Mouse (Mus musculus): ENCODE measurements around the gene Nfyc. TPM values are rescaled to one million over a fixed set of nuclear protein-coding genes. Genes with fewer than 3 reads are reported as not detected.

The Nfyc gene
- polyA plus RNA-seq (2015; fragmentation: Illumina TruSeq; extraction: RNeasy Lipid Tissue Mini Kit (QIAGEN cat#74804); ENCODE audit: insufficient read depth, low replicate concordance): 51.9 TPM

GRCm38 (mm10) chr4:120831472-120831871, at the start of gene Nfyc:
Gene Nfyc, minus strand, starts transcription at chr4:120831572.

GRCm38 (mm10) chr4:120854588-120855319, 23.4 kb upstream of the Nfyc start, which contains the start of gene Rims3:
Gene Rims3, plus strand, starts transcription at chr4:120854816.

GRCm38 (mm10) chr4:120747941-120748866, 83.2 kb downstream of the Nfyc start, which contains the start of gene Kcnq4:
Gene Kcnq4, minus strand, starts transcription at chr4:120748612.

Other genes starting within 250 kb of the Nfyc start
- not detected for gene Gm8439, start 242.8 kb downstream of the Nfyc start, polyA plus RNA-seq (2015; fragmentation: Illumina TruSeq; extraction: RNeasy Lipid Tissue Mini Kit (QIAGEN cat#74804); ENCODE audit: insufficient read depth, low replicate concordance)
- gene Cited4, start 165.0 kb downstream of the Nfyc start, polyA plus RNA-seq (2015; fragmentation: Illumina TruSeq; extraction: RNeasy Lipid Tissue Mini Kit (QIAGEN cat#74804); ENCODE audit: insufficient read depth, low replicate concordance): 0.32 TPM
- gene Kcnq4, start 83.0 kb downstream of the Nfyc start, polyA plus RNA-seq (2015; fragmentation: Illumina TruSeq; extraction: RNeasy Lipid Tissue Mini Kit (QIAGEN cat#74804); ENCODE audit: insufficient read depth, low replicate concordance): 0.12 TPM
- gene Rims3, start 23.2 kb upstream of the Nfyc start, polyA plus RNA-seq (2015; fragmentation: Illumina TruSeq; extraction: RNeasy Lipid Tissue Mini Kit (QIAGEN cat#74804); ENCODE audit: insufficient read depth, low replicate concordance): 8.0 TPM
- gene Exo5, start 93.4 kb upstream of the Nfyc start, polyA plus RNA-seq (2015; fragmentation: Illumina TruSeq; extraction: RNeasy Lipid Tissue Mini Kit (QIAGEN cat#74804); ENCODE audit: insufficient read depth, low replicate concordance): 21.1 TPM
- gene Zfp69, start 120.1 kb upstream of the Nfyc start, polyA plus RNA-seq (2015; fragmentation: Illumina TruSeq; extraction: RNeasy Lipid Tissue Mini Kit (QIAGEN cat#74804); ENCODE audit: insufficient read depth, low replicate concordance): 4.8 TPM
- 205 TPM for gene Smap2, start 185.7 kb upstream of the Nfyc start, polyA plus RNA-seq (2015; fragmentation: Illumina TruSeq; extraction: RNeasy Lipid Tissue Mini Kit (QIAGEN cat#74804); ENCODE audit: insufficient read depth, low replicate concordance)
- gene Col9a2, start 207.8 kb upstream of the Nfyc start, polyA plus RNA-seq (2015; fragmentation: Illumina TruSeq; extraction: RNeasy Lipid Tissue Mini Kit (QIAGEN cat#74804); ENCODE audit: insufficient read depth, low replicate concordance): 0.07 TPM

Measured in spleen, adult 10 weeks (tissue).